In genomic region chr9:65241973-65242372, GRCm38 (mm10) we compare ENCODE assay signal across 26 mouse cellular contexts. TPM values are rescaled to one million over a fixed set of nuclear protein-coding genes. Genes with fewer than 3 reads are reported as not detected.
"Had no signal": no experiment of that assay in that cellular context is flagged by ENCODE, and none has a peak within 500 bp of the region (broad histone marks: within the 10 kb centered on the region; RNA-seq: fewer than 3 reads in every experiment).

No protein-coding gene starts in this region.

- ATAC-seq: hindbrain, embryonic 16.5 days; inflammation-experienced regulatory T-cells, adult 6 months; intestine, embryonic 15.5 days; intestine, postnatal 0 days; liver, embryonic 12.5 days had no signal

- H3K9me3 ChIP-seq: heart, embryonic 10.5 days; heart, embryonic 12.5 days; hindbrain, embryonic 10.5 days; hindbrain, embryonic 12.5 days; intestine, embryonic 15.5 days; limb, embryonic 10.5 days; limb, embryonic 12.5 days; liver, embryonic 12.5 days had no signal

- H3K27ac ChIP-seq: gastrocnemius, adult 2 months; heart, embryonic 10.5 days; hindbrain, embryonic 12.5 days; hindbrain, embryonic 14.5 days; intestine, embryonic 15.5 days; left cerebral cortex, adult 2 months; limb, embryonic 10.5 days; limb, embryonic 12.5 days; liver, embryonic 12.5 days had no signal

- H3K4me2 ChIP-seq: heart, embryonic 12.5 days; hindbrain, embryonic 12.5 days; hindbrain, embryonic 14.5 days; intestine, embryonic 15.5 days; limb, embryonic 12.5 days; liver, embryonic 12.5 days had no signal

- DNase-seq: gastrocnemius, adult 2 months; gastrocnemius, postnatal 10 days; gastrocnemius, postnatal 25 days; heart, adult 18-20 months; heart, postnatal 10 days; heart, postnatal 4 days; kidney, adult 18-20 months; kidney, adult 8-10 months; kidney, postnatal 10 days; kidney, postnatal 25 days; kidney, postnatal 4 days; liver had no signal

- H3K4me3 ChIP-seq: gastrocnemius, adult 2 months; heart, embryonic 10.5 days; heart, embryonic 12.5 days; hindbrain, embryonic 10.5 days; hindbrain, embryonic 12.5 days; intestine, embryonic 15.5 days; left cerebral cortex, adult 2 months; limb, embryonic 10.5 days; limb, embryonic 12.5 days; liver, embryonic 12.5 days had no signal

- H3K27me3 ChIP-seq: heart, embryonic 12.5 days; hindbrain, embryonic 12.5 days; intestine, embryonic 15.5 days; limb, embryonic 12.5 days had no signal

- H3K9ac ChIP-seq: heart, embryonic 12.5 days; hindbrain, embryonic 12.5 days; hindbrain, embryonic 14.5 days; intestine, embryonic 15.5 days; limb, embryonic 12.5 days; liver, embryonic 12.5 days had no signal

- H3K36me3 ChIP-seq: hindbrain, embryonic 10.5 days; intestine, embryonic 15.5 days had no signal

RNA-seq across cellular contexts. Expression of gene Cilp, which starts 23.0 kb away (rescaled TPM):
- polyA plus RNA-seq: heart, embryonic 10.5 days; heart, embryonic 12.5 days; heart, embryonic 14.5 days; inflammation-experienced regulatory T-cells, adult 6 months had no signal
